Mouse (Mus musculus) stomach, embryonic 15.5 days (tissue): ENCODE results near the gene Rnf144b. TPM values are rescaled to one million over a fixed set of nuclear protein-coding genes. Genes with fewer than 3 reads are reported as not detected.

Experiments used
- ATAC-seq: fragments of 200-750 bp; cut with Nextera tagmentation; 2 replicates; pipeline ENCODE4 v1.8.0; 2017; ENCODE audit warnings: low read depth, moderate number of reproducible peaks, moderate TSS enrichment; ENCODE audit not compliant: insufficient read depth, low FRiP score
- H3K27ac ChIP-seq: fragments of 300-500 bp; sonication (generic); 2 replicates; pipeline ENCODE4 v1.5.1; 2015; ENCODE audit warnings: mild to moderate bottlenecking, inconsistent platforms
- H3K27me3 ChIP-seq: fragments of 300-500 bp; sonication (generic); replicated peaks from 2 replicates; pipeline ENCODE4 v1.6.1; 2015; ENCODE audit warnings: inconsistent platforms
- H3K36me3 ChIP-seq: fragments of 300-500 bp; sonication (generic); 2 replicates; pipeline ENCODE4 v1.6.1; 2015; ENCODE audit warnings: inconsistent platforms
- H3K4me1 ChIP-seq: fragments of 300-500 bp; sonication (generic); 2 replicates; pipeline ENCODE4 v1.6.1; 2015; ENCODE audit warnings: inconsistent platforms
- H3K4me2 ChIP-seq: fragments of 300-500 bp; sonication (generic); 2 replicates; pipeline ENCODE4 v1.6.1; 2015; ENCODE audit warnings: mild to moderate bottlenecking, inconsistent platforms
- H3K4me3 ChIP-seq: fragments of 300-500 bp; sonication (generic); replicated peaks from 2 replicates; pipeline ENCODE4 v1.5.1; 2015; ENCODE audit warnings: inconsistent platforms
- H3K9ac ChIP-seq: fragments of 300-500 bp; sonication (generic); 2 replicates; pipeline ENCODE4 v1.6.1; 2015; ENCODE audit warnings: inconsistent platforms
- H3K9me3 ChIP-seq: fragments of 300-500 bp; sonication (generic); 2 replicates; pipeline ENCODE4 v1.6.1; 2016; ENCODE audit warnings: inconsistent platforms
- WGBS: fragments of 180-500 bp; shearing (Covaris S2); methylation state at CpG from one replicate; pipeline ENCODE4 v1.1.7; 2015; 5-methylcytosine and 5-hydroxymethylcytosine counted together
- polyA plus RNA-seq: library from polyadenylated mRNA; unstranded; fragments of >200 nt; fragmentation: Nextera tagmentation; extraction: Ambion mirVana; gene quantifications from 2 replicates; pipeline ENCODE4 v1.2.1, GENCODE M21; 2015

The Rnf144b gene
- polyA plus RNA-seq, 1 experiment from 2014 or later, result 2.0 TPM

GRCm38 (mm10) chr13:47129090-47129489, 6.6 kb downstream of the Rnf144b start:
- WGBS, result 69% methylated on average over 4 of the region's 4 CpGs
- Histone ChIP-seq H3K36me3 (no peaks in the 10 kb centered on the region), H3K9ac (no peak overlapping the region), H3K27ac (no peak overlapping the region), H3K4me2 (no peak overlapping the region), H3K9me3 (no peaks in the 10 kb centered on the region), H3K4me1 (no peaks in the 10 kb centered on the region), H3K4me3 (no peak overlapping the region), H3K27me3 (no peaks in the 10 kb centered on the region)
- ATAC-seq, result no peak

- no peaks in the 10 kb centered on the region for H3K36me3 ChIP-seq
- ATAC-seq, result no peak
- 80% methylated on average over 8 of the region's 8 CpGs for WGBS
- H3K27ac ChIP-seq, result no peak overlapping the region
- no peaks in the 10 kb centered on the region for H3K9me3 ChIP-seq
- H3K4me1 ChIP-seq, result no peaks in the 10 kb centered on the region
- H3K27me3 ChIP-seq, result no peaks in the 10 kb centered on the region
- no peak overlapping the region for H3K4me3 ChIP-seq
- no peak overlapping the region for H3K4me2 ChIP-seq
- H3K9ac ChIP-seq, result no peak overlapping the region
Measured at GRCm38 (mm10) chr13:47133058-47133457, 10.6 kb downstream of the Rnf144b start.

GRCm38 (mm10) chr13:47134836-47135235, 12.4 kb downstream of the Rnf144b start:
- Histone ChIP-seq H3K4me3 (no peak overlapping the region), H3K4me2 (no peak overlapping the region), H3K27ac (no peak overlapping the region), H3K9ac (no peak overlapping the region), H3K27me3 (no peaks in the 10 kb centered on the region), H3K9me3 (no peaks in the 10 kb centered on the region), H3K36me3 (no peaks in the 10 kb centered on the region), H3K4me1 (no peaks in the 10 kb centered on the region)
- 88% methylated on average over 7 of the region's 7 CpGs for WGBS
- no peak for ATAC-seq

- H3K27me3 ChIP-seq, result no peaks in the 10 kb centered on the region
- ATAC-seq, result no peak
- no peak overlapping the region for H3K4me3 ChIP-seq
- H3K9ac ChIP-seq, result no peak overlapping the region
- WGBS, result 67% methylated on average over 7 of the region's 7 CpGs
- H3K4me1 ChIP-seq, result no peaks in the 10 kb centered on the region
- H3K36me3 ChIP-seq, result no peaks in the 10 kb centered on the region
- H3K27ac ChIP-seq, result no peak overlapping the region
- no peak overlapping the region for H3K4me2 ChIP-seq
- no peaks in the 10 kb centered on the region for H3K9me3 ChIP-seq
Measured at GRCm38 (mm10) chr13:47135741-47136140, 13.3 kb downstream of the Rnf144b start.

GRCm38 (mm10) chr13:47142764-47143163, 20.3 kb downstream of the Rnf144b start:
- ATAC-seq, result no peak
- WGBS, result 69% methylated on average over 6 of the region's 6 CpGs
- H3K27me3 ChIP-seq, result 0 out of 2 replicates have a peak, but pooled peaks cover under 1% of the 10 kb centered on the region

GRCm38 (mm10) chr13:47145939-47146338, 23.5 kb downstream of the Rnf144b start:
- no peaks in the 10 kb centered on the region for H3K36me3 ChIP-seq
- H3K9ac ChIP-seq, result no peak overlapping the region
- no peaks in the 10 kb centered on the region for H3K4me1 ChIP-seq
- no peaks in the 10 kb centered on the region for H3K9me3 ChIP-seq
- 47% methylated on average over 9 of the region's 9 CpGs for WGBS
- H3K4me2 ChIP-seq, result no peak overlapping the region
- no peak overlapping the region for H3K27ac ChIP-seq
- no peak overlapping the region for H3K4me3 ChIP-seq
- ATAC-seq, result no peak
- H3K27me3 ChIP-seq, result 0 out of 2 replicates have a peak, but pooled peaks cover 2% of the 10 kb centered on the region

More at GRCm38 (mm10) chr13:47142764-47143163, 20.3 kb downstream of the Rnf144b start:
- Histone ChIP-seq H3K4me1 (no peaks in the 10 kb centered on the region), H3K36me3 (no peaks in the 10 kb centered on the region), H3K27ac (no peak overlapping the region), H3K9ac (no peak overlapping the region), H3K4me3 (no peak overlapping the region), H3K4me2 (no peak overlapping the region), H3K9me3 (no peaks in the 10 kb centered on the region)

GRCm38 (mm10) chr13:47146388-47146787, 23.9 kb downstream of the Rnf144b start:
- H3K9ac ChIP-seq, result no peak overlapping the region
- no peaks in the 10 kb centered on the region for H3K4me1 ChIP-seq
- H3K4me2 ChIP-seq, result no peak overlapping the region
- WGBS, result 65% methylated on average over 7 of the region's 7 CpGs
- no peak overlapping the region for H3K27ac ChIP-seq
- no peaks in the 10 kb centered on the region for H3K9me3 ChIP-seq
- H3K4me3 ChIP-seq, result no peak overlapping the region
- 0 out of 2 replicates have a peak, but pooled peaks cover 2% of the 10 kb centered on the region for H3K27me3 ChIP-seq
- H3K36me3 ChIP-seq, result no peaks in the 10 kb centered on the region
- no peak for ATAC-seq

- Histone ChIP-seq H3K9ac (no peak overlapping the region), H3K4me2 (no peak overlapping the region)
- WGBS, result 49% methylated on average over 11 of the region's 11 CpGs
Measured at GRCm38 (mm10) chr13:47148573-47148972, 26.1 kb downstream of the Rnf144b start.

GRCm38 (mm10) chr13:47149993-47150392, 27.5 kb downstream of the Rnf144b start:
- ATAC-seq, result no peak
- Histone ChIP-seq H3K4me3 (no peak overlapping the region), H3K27me3 (0 out of 2 replicates have a peak, but pooled peaks cover 2% of the 10 kb centered on the region), H3K27ac (no peak overlapping the region), H3K4me2 (no peak overlapping the region), H3K4me1 (no peaks in the 10 kb centered on the region), H3K9ac (no peak overlapping the region), H3K36me3 (no peaks in the 10 kb centered on the region), H3K9me3 (no peaks in the 10 kb centered on the region)
- 65% methylated on average over 10 of the region's 10 CpGs for whole genome bisulfite sequencing

More at GRCm38 (mm10) chr13:47148573-47148972, 26.1 kb downstream of the Rnf144b start:
- Histone ChIP-seq H3K36me3 (no peaks in the 10 kb centered on the region), H3K4me1 (no peaks in the 10 kb centered on the region), H3K27me3 (0 out of 2 replicates have a peak, but pooled peaks cover 2% of the 10 kb centered on the region), H3K27ac (no peak overlapping the region), H3K4me3 (no peak overlapping the region), H3K9me3 (no peaks in the 10 kb centered on the region)
- 0 out of 2 replicates have a peak, but pooled peaks have one; percentile 63 for ATAC-seq

GRCm38 (mm10) chr13:47151060-47151459, 28.6 kb downstream of the Rnf144b start:
- no peaks in the 10 kb centered on the region for H3K36me3 ChIP-seq
- no peak overlapping the region for H3K4me3 ChIP-seq
- no peaks in the 10 kb centered on the region for H3K9me3 ChIP-seq
- H3K9ac ChIP-seq, result no peak overlapping the region
- no peak overlapping the region for H3K27ac ChIP-seq
- H3K4me1 ChIP-seq, result no peaks in the 10 kb centered on the region
- H3K4me2 ChIP-seq, result no peak overlapping the region
- no peak for ATAC-seq
- H3K27me3 ChIP-seq, result 0 out of 2 replicates have a peak, but pooled peaks cover 2% of the 10 kb centered on the region
- 87% methylated on average over 14 of the region's 14 CpGs for WGBS

- ATAC-seq, result no peak
Measured at GRCm38 (mm10) chr13:47152390-47152789, 29.9 kb downstream of the Rnf144b start.

GRCm38 (mm10) chr13:47153206-47153605, 30.8 kb downstream of the Rnf144b start:
- H3K36me3 ChIP-seq, result no peaks in the 10 kb centered on the region
- H3K4me1 ChIP-seq, result no peaks in the 10 kb centered on the region
- H3K9ac ChIP-seq, result no peak overlapping the region
- H3K9me3 ChIP-seq, result no peaks in the 10 kb centered on the region
- 61% methylated on average over 5 of the region's 5 CpGs for WGBS
- no peak overlapping the region for H3K27ac ChIP-seq
- no peak for ATAC-seq
- H3K27me3 ChIP-seq, result no peaks in the 10 kb centered on the region
- H3K4me2 ChIP-seq, result no peak overlapping the region
- no peak overlapping the region for H3K4me3 ChIP-seq

More at GRCm38 (mm10) chr13:47152390-47152789, 29.9 kb downstream of the Rnf144b start:
- no peaks in the 10 kb centered on the region for H3K4me1 ChIP-seq
- no peak overlapping the region for H3K9ac ChIP-seq
- H3K36me3 ChIP-seq, result no peaks in the 10 kb centered on the region
- 34% methylated on average over 7 of the region's 7 CpGs for WGBS
- 0 out of 2 replicates have a peak, but pooled peaks cover 2% of the 10 kb centered on the region for H3K27me3 ChIP-seq
- H3K27ac ChIP-seq, result no peak overlapping the region
- H3K4me2 ChIP-seq, result no peak overlapping the region
- no peaks in the 10 kb centered on the region for H3K9me3 ChIP-seq
- no peak overlapping the region for H3K4me3 ChIP-seq

GRCm38 (mm10) chr13:47154866-47155265, 32.4 kb downstream of the Rnf144b start:
- H3K4me1 ChIP-seq, result no peaks in the 10 kb centered on the region
- no peaks in the 10 kb centered on the region for H3K36me3 ChIP-seq
- no peaks in the 10 kb centered on the region for H3K27me3 ChIP-seq
- no peaks in the 10 kb centered on the region for H3K9me3 ChIP-seq
- H3K4me3 ChIP-seq, result no peak overlapping the region
- no peak for ATAC-seq
- no peak overlapping the region for H3K9ac ChIP-seq
- H3K27ac ChIP-seq, result no peak overlapping the region
- no peak overlapping the region for H3K4me2 ChIP-seq
- 65% methylated on average over 4 of the region's 4 CpGs for WGBS
